Mouse (Mus musculus) gonadal fat pad, adult 2 months (tissue): ENCODE results near the gene Pheta1. TPM values are rescaled to one million over a fixed set of nuclear protein-coding genes. Genes with fewer than 3 reads are reported as not detected.

Experiments used
- DNase-seq: peaks from one replicate; pipeline ENCODE4 v3.0.0-alpha.2; 2012; ENCODE audit warnings: low read depth
- polyA plus RNA-seq: library from polyadenylated mRNA; depleted of rRNA; stranded (reverse); fragments of >200 nt; gene quantifications from 2 replicates; pipeline ENCODE4 v1.2.3, GENCODE M21; 2012; rRNA removed

Pheta1 gene
- polyA plus RNA-seq, 1 experiment: 11.0 TPM

GRCm38 (mm10) chr5:121889819-121890362, 41.1 kb downstream of the Pheta1 start:
- no peak for DNase-seq

GRCm38 (mm10) chr5:121890925-121891324, 42.1 kb downstream of the Pheta1 start:
- no peak for DNase-seq

GRCm38 (mm10) chr5:121892281-121892680, 43.5 kb downstream of the Pheta1 start:
- DNase-seq: no peak

- no peak for DNase-seq
Observed at GRCm38 (mm10) chr5:121893581-121893980, 44.8 kb downstream of the Pheta1 start.

- no peak for DNase-seq
Observed at GRCm38 (mm10) chr5:121894647-121895046, 45.9 kb downstream of the Pheta1 start.

GRCm38 (mm10) chr5:121895117-121895756, 46.5 kb downstream of the Pheta1 start:
- no peak for DNase-seq

- DNase-seq: no peak
Observed at GRCm38 (mm10) chr5:121902809-121903745, 54.3 kb downstream of the Pheta1 start.

Other genes with a start within 250 kb of the Pheta1 start
- gene Acad12, start 230.0 kb upstream of the Pheta1 start, polyA plus RNA-seq: 17.4 and 21.3 TPM in 2 replicates
- gene Acad10, start 188.5 kb upstream of the Pheta1 start, polyA plus RNA-seq: 11.7 and 13.4 TPM in 2 replicates
- 29.9 and 35.8 TPM in 2 replicates for gene Brap, start 188.4 kb upstream of the Pheta1 start, polyA plus RNA-seq
- gene Atxn2, start 137.6 kb upstream of the Pheta1 start, polyA plus RNA-seq: 70.6 and 73.8 TPM in 2 replicates
- 19.0 and 27.1 TPM in 2 replicates for gene Sh2b3, start 11.3 kb upstream of the Pheta1 start, polyA plus RNA-seq
- 2.3 and 2.5 TPM in 2 replicates for gene Cux2, start 201.1 kb downstream of the Pheta1 start, polyA plus RNA-seq